Mouse (Mus musculus): ENCODE data around the gene Arid4b. TPM values are rescaled to one million over a fixed set of nuclear protein-coding genes. Genes with fewer than 3 reads are reported as not detected.

Arid4b gene
- polyA plus RNA-seq, 1 experiment from 2014 or later = 96.0 TPM

DNA sequence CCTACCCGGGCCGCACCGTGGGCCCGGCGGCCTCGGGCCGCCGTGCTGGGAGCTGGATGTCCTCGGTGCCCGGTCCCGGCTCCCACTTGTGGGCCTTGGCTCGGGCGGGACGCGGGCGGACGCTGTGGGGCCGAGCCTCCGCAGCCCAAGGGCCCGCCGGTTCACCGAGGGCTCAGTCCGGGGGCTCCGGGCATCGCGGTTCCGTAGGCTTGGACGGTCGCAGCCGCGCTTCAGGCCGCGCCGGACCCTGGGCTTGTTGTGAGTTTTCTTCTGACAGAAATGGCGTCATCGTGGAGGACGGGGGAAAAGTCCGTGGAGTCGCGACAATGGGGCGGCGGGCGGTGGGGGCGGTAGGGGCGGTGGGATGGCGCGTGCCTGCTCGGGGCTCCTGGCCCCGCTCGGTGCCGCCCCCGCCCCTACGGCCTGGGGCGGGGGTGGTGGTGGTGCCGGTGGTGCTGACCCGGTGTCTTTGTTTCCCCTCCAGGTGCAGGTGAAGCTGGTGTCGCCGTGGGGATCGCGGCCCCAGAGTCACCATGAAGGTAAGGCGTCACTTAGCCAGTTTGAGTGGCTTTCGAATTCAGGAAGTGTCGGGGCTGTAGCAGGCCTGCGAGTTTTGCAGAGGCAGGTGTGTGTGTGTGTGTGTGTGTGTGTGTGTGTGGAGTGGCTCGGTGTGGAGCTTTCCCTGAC lies 1.5 kb downstream of the Arid4b start:
- under 1% methylated on average over 55 of the region's 65 CpGs for whole genome bisulfite sequencing
- Histone ChIP-seq H3K9ac (peak overlapping the region; percentile 99), H3K4me3 (replicated peaks) (peak overlapping the region; percentile 100), H3K4me1 (peaks cover 29% of the 10 kb centered on the region), H3K27ac (peak overlapping the region; percentile 98), H3K36me3 (replicated peaks) (0 out of 2 replicates have a peak, but pooled peaks cover 4% of the 10 kb centered on the region), H3K9me3 (no peaks in the 10 kb centered on the region), H3K4me2 (peak overlapping the region; percentile 68), H3K27me3 (no peaks in the 10 kb centered on the region)
- ATAC-seq (ENCODE audit: low FRiP score) = no peak

DNA sequence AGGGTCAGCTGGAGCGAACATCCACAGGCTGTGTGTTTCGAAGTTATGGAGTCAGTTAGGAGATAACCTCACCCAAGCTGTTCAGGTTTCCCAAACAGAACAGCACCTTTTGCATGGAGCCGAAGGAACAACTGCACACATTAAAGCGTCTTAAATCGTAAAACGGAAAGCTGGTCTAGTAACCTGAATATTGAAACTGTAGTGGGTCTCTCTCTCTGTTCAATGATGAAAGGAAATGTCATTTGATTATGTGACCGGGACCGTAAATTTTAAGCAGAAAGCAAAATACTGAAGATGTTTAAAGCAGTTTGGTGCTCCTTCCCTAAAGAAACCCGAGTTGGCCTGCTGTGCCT lies 2.0 kb downstream of the Arid4b start:
- Histone ChIP-seq H3K27me3 (no peaks in the 10 kb centered on the region), H3K9ac (peak overlapping the region; percentile 99), H3K4me2 (peak overlapping the region; percentile 68), H3K27ac (peak overlapping the region; percentile 98; the same call in 1 of the 2 replicates), H3K9me3 (no peaks in the 10 kb centered on the region), H3K4me1 (peaks cover 29% of the 10 kb centered on the region), H3K4me3 (replicated peaks) (peak overlapping the region; percentile 100), H3K36me3 (replicated peaks) (0 out of 2 replicates have a peak, but pooled peaks cover 4% of the 10 kb centered on the region)
- 25% methylated on average over 9 of the region's 9 CpGs for WGBS
- no peak for ATAC-seq (ENCODE audit: low FRiP score)

DNA sequence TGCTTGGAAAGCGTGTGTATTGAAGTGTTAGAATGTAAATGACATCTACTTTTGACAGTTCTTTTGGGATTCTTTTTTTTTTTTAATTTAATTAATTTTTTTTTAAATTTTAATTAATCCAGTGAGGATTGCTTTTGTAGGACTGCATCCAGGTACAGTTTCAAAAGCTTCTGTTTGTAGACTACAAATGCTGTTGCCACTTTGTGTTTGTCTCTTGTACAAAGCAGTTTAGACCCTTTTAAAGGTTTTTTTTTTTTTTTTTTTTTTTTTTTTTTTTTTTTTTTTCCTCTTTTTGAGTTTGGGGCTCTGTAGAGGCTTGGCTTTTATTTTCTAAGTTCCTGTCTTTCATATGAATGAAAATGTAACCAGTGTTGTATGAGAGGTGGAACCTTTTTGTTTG lies 2.7 kb downstream of the Arid4b start:
- Histone ChIP-seq H3K4me2 (no peak overlapping the region), H3K36me3 (replicated peaks) (0 out of 2 replicates have a peak, but pooled peaks cover 4% of the 10 kb centered on the region), H3K9ac (no peak overlapping the region), H3K9me3 (no peaks in the 10 kb centered on the region), H3K27me3 (no peaks in the 10 kb centered on the region), H3K4me3 (replicated peaks) (no peak overlapping the region), H3K27ac (no peak overlapping the region), H3K4me1 (peaks cover 25% of the 10 kb centered on the region)
- no peak for ATAC-seq (ENCODE audit: low FRiP score)
- WGBS = 78% methylated on average over 1 of the region's 1 CpGs

DNA sequence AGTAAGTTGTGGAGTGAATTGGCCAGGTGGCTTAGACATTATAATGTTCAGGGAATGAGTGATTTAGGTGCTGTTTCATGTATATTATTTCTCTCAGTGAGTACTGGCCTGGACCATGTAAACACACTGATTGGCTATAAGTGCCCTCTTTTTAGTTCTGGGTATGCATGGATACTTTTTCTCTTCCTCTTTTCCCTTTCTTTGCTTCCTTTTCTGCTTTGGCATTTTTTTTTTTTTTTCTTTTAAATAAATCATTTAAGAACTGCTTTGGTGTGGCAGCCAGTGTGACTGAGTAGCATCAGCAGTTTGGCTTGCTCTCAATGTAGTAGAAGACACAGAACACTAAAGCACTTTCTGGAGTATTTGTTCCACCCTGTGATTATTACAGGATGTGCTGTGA lies 5.0 kb downstream of the Arid4b start:
- no peak overlapping the region for H3K9ac ChIP-seq
- no peak overlapping the region for H3K4me2 ChIP-seq
- ATAC-seq (ENCODE audit: low FRiP score) = no peak
- H3K4me3 ChIP-seq (replicated peaks) = no peak overlapping the region
- no peaks in the 10 kb centered on the region for H3K9me3 ChIP-seq
- no peaks in the 10 kb centered on the region for H3K27me3 ChIP-seq
- H3K4me1 ChIP-seq = peaks cover 14% of the 10 kb centered on the region
- no peak overlapping the region for H3K27ac ChIP-seq
- H3K36me3 ChIP-seq (replicated peaks) = 0 out of 2 replicates have a peak, but pooled peaks cover 4% of the 10 kb centered on the region

DNA sequence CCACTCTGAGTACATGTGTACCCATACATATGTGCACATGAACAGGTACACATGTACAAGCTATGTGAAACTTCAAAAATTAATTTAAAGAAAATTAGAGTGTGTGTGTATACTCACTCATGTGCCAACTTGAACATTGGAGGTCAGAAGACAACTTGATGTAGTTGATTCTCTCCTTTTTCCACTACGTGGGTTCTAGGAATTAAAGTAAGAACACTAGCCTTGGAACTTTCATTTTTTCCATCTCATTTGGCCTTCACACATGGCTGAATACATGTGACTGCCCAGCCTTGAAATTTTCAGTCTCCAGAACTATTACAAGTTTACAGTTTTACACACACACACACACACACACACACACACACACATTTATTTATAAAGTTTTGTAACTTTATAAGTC lies 6.3 kb downstream of the Arid4b start:
- no peak for ATAC-seq (ENCODE audit: low FRiP score)
- WGBS = 83% methylated on average over 1 of the region's 1 CpGs
- no peak overlapping the region for H3K27ac ChIP-seq
- H3K27me3 ChIP-seq = no peaks in the 10 kb centered on the region
- H3K36me3 ChIP-seq (replicated peaks) = 0 out of 2 replicates have a peak, but pooled peaks cover 4% of the 10 kb centered on the region
- H3K4me3 ChIP-seq (replicated peaks) = no peak overlapping the region
- H3K4me2 ChIP-seq = no peak overlapping the region
- no peaks in the 10 kb centered on the region for H3K9me3 ChIP-seq
- no peak overlapping the region for H3K9ac ChIP-seq
- H3K4me1 ChIP-seq = peaks cover 14% of the 10 kb centered on the region

DNA sequence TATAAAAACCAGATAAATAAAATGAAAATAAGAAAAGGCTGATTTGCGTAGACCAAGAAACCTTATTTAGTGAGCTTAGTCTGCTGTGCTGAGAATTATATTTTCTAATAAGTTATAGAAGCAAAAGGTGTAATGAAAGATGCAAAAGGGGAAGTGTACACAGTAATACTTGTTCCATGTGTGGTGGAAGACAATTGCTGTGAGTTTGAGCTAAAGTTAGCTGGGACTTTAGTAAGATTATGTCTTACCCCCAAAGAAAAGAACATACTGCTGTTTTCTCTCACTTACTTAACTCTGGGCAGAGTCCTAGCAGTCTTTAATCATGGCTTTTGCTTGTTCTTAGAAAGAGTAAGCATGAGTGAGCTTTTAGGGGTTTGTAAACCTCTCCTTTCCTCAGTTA lies 11.3 kb downstream of the Arid4b start:
- ATAC-seq (ENCODE audit: low FRiP score) = no peak
- no peak overlapping the region for H3K27ac ChIP-seq
- H3K4me1 ChIP-seq = no peaks in the 10 kb centered on the region
- no peak overlapping the region for H3K4me2 ChIP-seq
- H3K9ac ChIP-seq = no peak overlapping the region
- no peak overlapping the region for H3K4me3 ChIP-seq (replicated peaks)
- 96% methylated on average over 1 of the region's 1 CpGs for WGBS
- no peaks in the 10 kb centered on the region for H3K36me3 ChIP-seq (replicated peaks)
- H3K27me3 ChIP-seq = no peaks in the 10 kb centered on the region
- H3K9me3 ChIP-seq = no peaks in the 10 kb centered on the region

DNA sequence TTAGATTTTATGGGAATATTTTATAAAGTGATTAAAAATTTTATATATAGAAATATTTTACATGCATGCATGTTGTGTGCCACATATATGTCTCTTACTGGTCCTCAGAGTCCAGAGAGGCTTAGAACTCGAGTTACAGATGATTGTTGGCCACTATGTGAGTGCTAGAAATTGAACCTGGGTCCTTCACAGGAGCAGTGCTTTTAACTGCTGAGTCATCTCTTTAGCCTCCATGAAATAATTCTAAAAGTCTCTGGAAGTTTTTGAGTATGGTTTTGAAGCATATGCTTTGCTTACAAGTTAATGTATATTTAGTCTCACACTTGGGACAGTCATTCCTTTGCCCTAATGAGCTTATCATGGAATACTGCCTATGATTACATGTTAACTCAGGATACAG lies 12.3 kb downstream of the Arid4b start:
- 86% methylated on average over 1 of the region's 1 CpGs for WGBS
- H3K27ac ChIP-seq = no peak overlapping the region
- no peaks in the 10 kb centered on the region for H3K36me3 ChIP-seq (replicated peaks)
- H3K4me2 ChIP-seq = no peak overlapping the region
- no peaks in the 10 kb centered on the region for H3K9me3 ChIP-seq
- no peaks in the 10 kb centered on the region for H3K4me1 ChIP-seq
- H3K4me3 ChIP-seq (replicated peaks) = no peak overlapping the region
- no peak for ATAC-seq (ENCODE audit: low FRiP score)
- no peaks in the 10 kb centered on the region for H3K27me3 ChIP-seq
- H3K9ac ChIP-seq = no peak overlapping the region

DNA sequence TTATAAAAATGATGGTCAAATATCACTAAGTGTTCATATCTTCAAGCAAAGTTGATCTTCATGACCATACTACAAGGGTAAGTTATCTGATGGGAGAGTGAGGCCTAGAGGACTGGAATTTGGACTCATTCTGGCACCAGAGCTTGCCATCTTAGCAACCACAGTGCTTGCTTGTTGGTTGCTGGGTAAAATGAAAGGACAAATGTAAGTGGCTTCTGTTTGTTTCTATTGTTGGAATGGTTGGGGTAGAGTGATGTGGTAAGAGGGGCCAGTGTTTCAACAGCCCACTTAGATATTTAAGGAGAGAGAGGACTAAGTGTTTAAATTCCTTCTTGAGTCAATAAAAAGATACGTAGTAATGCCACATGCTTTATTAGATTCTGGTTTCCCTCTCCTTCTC lies 25.6 kb downstream of the Arid4b start:
- Histone ChIP-seq H3K4me1 (no peaks in the 10 kb centered on the region), H3K9ac (no peak overlapping the region), H3K4me3 (replicated peaks) (no peak overlapping the region), H3K4me2 (no peak overlapping the region), H3K27ac (no peak overlapping the region), H3K36me3 (replicated peaks) (0 out of 2 replicates have a peak, but pooled peaks cover 4% of the 10 kb centered on the region), H3K27me3 (no peaks in the 10 kb centered on the region), H3K9me3 (no peaks in the 10 kb centered on the region)
- WGBS = 100% methylated on average over 1 of the region's 1 CpGs
- ATAC-seq (ENCODE audit: low FRiP score) = no peak

DNA sequence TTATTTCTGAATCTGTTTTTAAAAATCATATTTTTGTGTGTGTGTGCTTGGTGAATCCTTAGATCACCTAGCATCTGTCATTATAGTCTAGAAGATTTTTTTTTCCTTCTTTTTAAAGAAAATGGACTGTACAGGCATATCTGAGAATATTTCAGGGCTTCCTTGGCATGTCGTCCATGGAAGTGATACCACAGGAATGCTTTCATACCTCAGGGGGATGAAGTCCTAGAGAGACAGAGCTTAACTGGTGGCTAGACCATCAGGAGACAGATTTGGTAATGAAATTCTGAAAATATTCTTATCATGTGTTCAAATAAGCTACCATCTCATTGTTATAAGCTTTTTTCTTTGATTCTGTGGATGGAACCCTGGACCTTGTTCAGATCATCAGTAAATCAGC lies 40.0 kb downstream of the Arid4b start:
- Histone ChIP-seq H3K4me3 (replicated peaks) (no peak overlapping the region), H3K9ac (no peak overlapping the region), H3K4me2 (no peak overlapping the region), H3K4me1 (no peaks in the 10 kb centered on the region), H3K27me3 (no peaks in the 10 kb centered on the region), H3K27ac (no peak overlapping the region), H3K36me3 (replicated peaks) (no peaks in the 10 kb centered on the region), H3K9me3 (no peaks in the 10 kb centered on the region)
- WGBS = 75% methylated on average over 1 of the region's 1 CpGs
- no peak for ATAC-seq (ENCODE audit: low FRiP score)

DNA sequence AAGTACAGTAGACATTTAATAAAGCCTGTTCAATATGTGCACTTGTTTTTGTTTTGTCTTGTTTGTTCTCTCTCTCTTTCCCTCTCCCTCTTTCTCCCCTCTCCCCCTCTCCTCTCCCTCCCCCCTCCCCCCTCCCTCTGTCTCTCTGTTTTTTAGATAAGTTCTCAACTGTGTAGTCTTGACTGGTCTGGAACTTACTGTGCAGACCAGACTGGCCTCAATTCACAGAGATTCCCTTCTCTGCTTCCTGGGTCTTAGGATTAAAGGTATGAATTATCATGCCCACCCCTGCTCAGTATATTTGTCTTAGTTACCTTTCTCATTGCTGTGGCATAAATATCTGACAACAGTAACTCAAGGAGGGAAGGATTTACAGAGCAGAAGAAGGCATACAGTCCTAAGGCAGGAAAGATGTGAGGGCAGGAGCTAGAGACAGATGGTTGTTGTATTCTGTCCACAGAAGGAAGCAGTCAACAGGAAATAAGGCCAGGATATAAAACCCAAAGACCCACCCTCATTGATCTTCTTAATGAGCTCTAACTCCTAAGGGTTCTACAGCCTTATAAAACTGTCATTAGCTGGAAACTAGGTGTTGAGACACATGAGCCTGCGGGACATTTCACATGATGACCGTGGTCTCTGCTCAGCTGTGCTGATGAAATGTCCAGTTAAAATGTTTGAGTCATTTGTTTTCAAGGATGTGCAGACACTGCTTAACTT lies 47.3 kb downstream of the Arid4b start:
- Histone ChIP-seq H3K27me3 (no peaks in the 10 kb centered on the region), H3K27ac (no peak overlapping the region), H3K4me1 (peaks cover 16% of the 10 kb centered on the region), H3K9ac (no peak overlapping the region), H3K9me3 (no peaks in the 10 kb centered on the region), H3K4me3 (replicated peaks) (no peak overlapping the region), H3K4me2 (no peak overlapping the region), H3K36me3 (replicated peaks) (no peaks in the 10 kb centered on the region)
- ATAC-seq (ENCODE audit: low FRiP score) = no peak
- WGBS = 91% methylated on average over 2 of the region's 2 CpGs

DNA sequence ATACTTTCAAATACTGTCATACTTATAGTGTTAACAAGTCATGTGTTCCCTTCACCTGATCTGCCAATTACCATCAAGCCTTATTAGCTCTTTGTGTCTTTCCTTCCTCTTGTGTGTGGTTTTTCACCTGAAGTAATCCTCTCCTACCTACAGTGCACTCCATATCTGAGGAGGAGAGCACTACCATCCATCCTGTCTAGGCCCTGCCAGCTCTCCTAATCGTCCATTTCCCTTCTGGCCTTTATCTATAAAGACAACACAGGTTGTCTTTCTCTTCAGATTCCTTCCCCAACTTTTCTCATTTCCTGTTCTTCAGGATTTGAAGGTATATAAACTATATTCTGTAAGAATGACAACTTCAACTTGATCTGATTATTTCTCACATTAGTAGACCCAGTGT lies 48.1 kb downstream of the Arid4b start:
- WGBS = 88% methylated on average over 1 of the region's 1 CpGs

DNA sequence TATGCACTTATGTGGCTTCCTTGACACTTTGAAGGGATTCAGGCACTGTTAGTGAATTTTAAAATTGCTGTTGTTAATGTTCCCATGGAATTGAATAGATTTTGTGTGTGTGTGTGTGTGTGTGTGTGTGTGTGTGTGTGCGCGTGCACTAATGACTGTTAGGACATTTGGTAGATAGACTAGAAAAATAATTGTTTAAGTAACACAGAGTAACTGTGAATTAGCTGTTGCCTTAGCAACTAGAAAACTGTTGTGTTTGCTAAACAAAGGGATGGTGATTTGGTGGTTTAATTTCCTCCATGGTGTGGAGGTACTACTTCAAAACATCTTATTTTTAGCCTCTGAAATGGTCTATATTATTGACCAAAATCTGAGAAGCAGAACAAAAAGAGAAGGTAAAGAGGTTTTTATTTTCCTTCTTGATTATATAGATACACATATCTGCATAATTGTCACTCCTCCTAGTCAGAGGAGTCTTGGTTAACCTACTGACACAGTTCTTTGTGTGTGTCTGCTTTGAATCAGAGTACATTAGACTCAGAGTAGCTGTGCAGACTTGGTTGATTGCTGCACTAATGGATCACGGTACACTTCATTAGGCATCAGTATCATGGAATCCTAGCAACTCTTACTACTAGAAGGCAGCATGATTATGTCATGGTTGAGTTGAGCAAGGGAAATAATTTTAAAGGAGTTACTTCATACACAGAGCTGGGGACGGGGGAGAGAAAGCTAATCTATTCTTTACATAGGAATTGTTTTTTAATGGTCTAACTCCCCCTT lies 50.9 kb downstream of the Arid4b start:
- Histone ChIP-seq H3K9ac (no peak overlapping the region), H3K4me2 (peak overlapping the region; percentile 10; the same call in 1 of the 2 replicates), H3K9me3 (no peaks in the 10 kb centered on the region), H3K4me3 (replicated peaks) (no peak overlapping the region), H3K36me3 (replicated peaks) (no peaks in the 10 kb centered on the region), H3K27me3 (no peaks in the 10 kb centered on the region), H3K27ac (peak overlapping the region; percentile 65), H3K4me1 (peaks cover 16% of the 10 kb centered on the region)
- peak; percentile 82 for ATAC-seq (ENCODE audit: low FRiP score)
- 43% methylated on average over 4 of the region's 4 CpGs for WGBS

More for the DNA sequence above, 48.1 kb downstream of the Arid4b start:
- Histone ChIP-seq H3K4me1 (peaks cover 16% of the 10 kb centered on the region), H3K27me3 (no peaks in the 10 kb centered on the region), H3K36me3 (replicated peaks) (no peaks in the 10 kb centered on the region), H3K9ac (no peak overlapping the region), H3K9me3 (no peaks in the 10 kb centered on the region), H3K4me2 (no peak overlapping the region), H3K4me3 (replicated peaks) (no peak overlapping the region), H3K27ac (no peak overlapping the region)
- ATAC-seq (ENCODE audit: low FRiP score) = no peak
